Mouse (Mus musculus) testis, adult 2 months (tissue): Measurements from ENCODE around the gene Mta1.

Experiments
- CTCF ChIP-seq: fragments of 200-500 bp; IDR thresholded peaks from 2 replicates; pipeline ENCODE4 v1.5.1; 2012; ENCODE audit warnings: low read depth, mild to moderate bottlenecking, inconsistent platforms, low read length, moderate library complexity; ENCODE audit not compliant: control insufficient read depth, insufficient read depth, insufficient replicate concordance
- POLR2A ChIP-seq: fragments of 200-500 bp; IDR thresholded peaks from 2 replicates; pipeline ENCODE4 v1.6.1; 2012; ENCODE audit warnings: low read depth, mild to moderate bottlenecking, inconsistent platforms, low read length, moderate library complexity; ENCODE audit not compliant: control insufficient read depth

DNA sequence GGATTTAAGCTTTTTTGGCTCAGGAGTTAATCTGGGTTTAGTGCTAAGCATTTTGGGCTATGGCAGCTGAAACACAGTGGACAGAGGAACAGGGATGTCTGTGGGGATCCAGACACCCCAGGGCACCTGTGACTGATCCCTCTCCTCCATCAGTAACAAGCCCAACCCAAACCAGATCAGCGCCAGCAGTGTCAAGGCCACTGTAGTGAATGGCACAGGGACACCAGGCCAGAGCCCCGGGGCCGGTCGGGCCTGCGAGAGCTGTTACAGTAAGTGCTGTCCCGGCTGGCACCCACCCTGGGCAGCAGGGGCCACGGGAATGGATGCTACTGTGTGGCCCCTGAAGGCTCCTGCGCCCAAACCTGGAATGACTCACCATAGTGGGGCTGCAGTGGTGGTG, 32.7 kb downstream of the Mta1 start:
- no peak for TF ChIP-seq CTCF
- TF ChIP-seq POLR2A = no peak
